Mouse (Mus musculus) forebrain, embryonic 12.5 days (tissue): ENCODE measurements at regions not wholly inside any gene's neighbourhood (a gene's known extent, or its start where the extent isn't known, plus 50 kb on each side); places are given as distances from the start of the nearest gene placed in this dataset.
A peak's percentile ranks its signal among the peaks of the same experiment; 100 is the strongest.

ENCODE experiments used
- ATAC-seq: fragments of 200-750 bp; cut with Nextera tagmentation; 2 replicates; pipeline ENCODE4 v1.8.0; 2017; ENCODE audit warnings: moderate TSS enrichment; ENCODE audit not compliant: low FRiP score
- H3K27ac ChIP-seq: fragments of 300-500 bp; sonication (generic); 2 replicates; pipeline ENCODE4 v1.5.1; 2016; ENCODE audit warnings: mild to moderate bottlenecking
- H3K27me3 ChIP-seq: fragments of 300-500 bp; sonication (generic); 2 replicates; pipeline ENCODE4 v1.6.1; 2016; ENCODE audit warnings: mild to moderate bottlenecking
- H3K36me3 ChIP-seq: fragments of 300-500 bp; sonication (generic); replicated peaks from 2 replicates; pipeline ENCODE4 v1.6.1; 2016; ENCODE audit warnings: mild to moderate bottlenecking
- H3K4me1 ChIP-seq: fragments of 300-500 bp; sonication (generic); 2 replicates; pipeline ENCODE4 v1.6.1; 2016
- H3K4me2 ChIP-seq: fragments of 300-500 bp; sonication (generic); 2 replicates; pipeline ENCODE4 v1.6.1; 2016; ENCODE audit warnings: mild to moderate bottlenecking, moderate library complexity
- H3K4me3 ChIP-seq: fragments of 300-500 bp; sonication (generic); replicated peaks from 2 replicates; pipeline ENCODE4 v1.5.1; 2016; ENCODE audit warnings: mild to moderate bottlenecking
- H3K9ac ChIP-seq: fragments of 300-500 bp; sonication (generic); 2 replicates; pipeline ENCODE4 v1.6.1; 2016; ENCODE audit warnings: mild to moderate bottlenecking
- H3K9me3 ChIP-seq: fragments of 300-500 bp; sonication (generic); 2 replicates; pipeline ENCODE4 v1.6.1; 2016
- WGBS: fragments of 180-500 bp; shearing (Covaris S2); methylation state at CpG from one replicate; pipeline ENCODE4 v1.1.7; 2016; 5-methylcytosine and 5-hydroxymethylcytosine counted together

DNA sequence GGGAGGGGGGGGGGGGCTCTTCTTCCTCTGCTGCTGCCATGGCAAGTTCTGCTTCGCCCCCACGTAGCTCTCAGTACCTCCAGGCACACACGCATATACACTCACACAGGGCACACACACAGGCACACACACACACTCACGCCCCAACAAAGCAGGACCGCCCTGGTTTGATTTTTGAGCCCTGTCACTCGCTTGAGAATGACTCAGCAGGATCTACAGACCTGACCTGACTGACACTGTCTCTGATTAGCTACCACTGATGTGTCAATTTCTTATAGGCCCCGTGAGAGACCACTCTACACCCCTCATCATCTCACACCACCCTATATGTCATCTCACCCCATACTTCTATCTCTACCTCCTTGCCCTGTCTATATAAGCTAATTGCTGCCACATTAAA, 173.5 kb upstream of the Ctnnb1 start:
- no peak overlapping the region for H3K27ac ChIP-seq
- peaks cover 19% of the 10 kb centered on the region for H3K4me1 ChIP-seq
- H3K4me2 ChIP-seq, result no peak overlapping the region
- H3K4me3 ChIP-seq, result no peak overlapping the region
- no peaks in the 10 kb centered on the region for H3K27me3 ChIP-seq
- H3K9me3 ChIP-seq, result no peaks in the 10 kb centered on the region
- no peaks in the 10 kb centered on the region for H3K36me3 ChIP-seq
- ATAC-seq, result no peak
- no peak overlapping the region for H3K9ac ChIP-seq
- 93% methylated on average over 7 of the region's 7 CpGs for WGBS

DNA sequence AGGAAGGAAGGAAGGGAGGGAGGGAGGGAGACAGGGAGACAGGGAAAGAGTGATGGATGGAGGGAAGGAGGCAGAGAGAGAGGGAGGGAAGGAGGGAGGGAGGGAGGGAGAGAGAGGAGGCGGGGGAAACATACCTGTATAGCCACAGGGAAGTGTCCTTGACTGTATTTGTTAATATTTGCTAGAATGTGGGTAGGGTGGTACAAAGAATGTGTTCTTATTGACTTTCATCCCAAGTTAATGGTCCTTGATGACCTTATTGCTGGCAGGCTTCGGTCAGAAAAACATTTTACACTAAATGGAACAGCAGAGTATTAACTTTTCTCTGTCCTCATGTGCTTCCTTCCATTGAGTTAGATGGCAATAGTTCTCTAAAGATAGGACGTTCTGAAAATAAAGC, 171.0 kb upstream of the Ctnnb1 start:
- H3K36me3 ChIP-seq, result no peaks in the 10 kb centered on the region
- no peaks in the 10 kb centered on the region for H3K9me3 ChIP-seq
- no peak overlapping the region for H3K4me2 ChIP-seq
- no peak for ATAC-seq
- no peak overlapping the region for H3K9ac ChIP-seq
- H3K4me1 ChIP-seq, result peaks cover 9% of the 10 kb centered on the region
- no peaks in the 10 kb centered on the region for H3K27me3 ChIP-seq
- H3K27ac ChIP-seq, result no peak overlapping the region
- no peak overlapping the region for H3K4me3 ChIP-seq
- WGBS, result 94% methylated on average over 3 of the region's 3 CpGs

- H3K4me1 ChIP-seq, result peaks cover 9% of the 10 kb centered on the region
- H3K4me2 ChIP-seq, result no peak overlapping the region
- H3K36me3 ChIP-seq, result no peaks in the 10 kb centered on the region
- no peak overlapping the region for H3K27ac ChIP-seq
- 90% methylated on average over 1 of the region's 1 CpGs for WGBS
- no peak for ATAC-seq
- H3K9ac ChIP-seq, result no peak overlapping the region
- no peak overlapping the region for H3K4me3 ChIP-seq
- H3K27me3 ChIP-seq, result no peaks in the 10 kb centered on the region
- H3K9me3 ChIP-seq, result no peaks in the 10 kb centered on the region
Observed at GRCm38 (mm10) chr9:120758632-120759031, 170.4 kb upstream of the Ctnnb1 start.

DNA sequence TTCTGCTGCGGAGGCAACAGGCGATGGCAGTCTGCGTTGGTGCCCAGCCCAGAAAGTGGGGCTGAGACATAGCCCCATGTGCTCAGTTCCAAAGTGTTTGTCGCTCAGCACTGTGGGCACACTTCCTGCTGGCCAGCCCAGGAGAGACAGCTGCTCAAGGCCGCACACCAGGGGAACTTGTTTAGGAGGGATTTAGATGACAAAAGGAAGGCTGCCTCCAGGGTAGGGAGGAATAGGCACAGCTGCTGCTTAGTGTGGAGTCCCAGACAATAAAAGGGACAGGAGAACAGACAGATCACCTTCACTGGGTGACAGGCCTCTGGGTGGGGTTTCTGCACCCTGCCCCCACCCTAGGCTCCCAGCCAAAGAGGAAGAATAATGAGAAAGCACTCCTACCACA, 169.2 kb upstream of the Ctnnb1 start:
- no peak overlapping the region for H3K9ac ChIP-seq
- peak overlapping the region; percentile 69 for H3K27ac ChIP-seq
- WGBS, result 45% methylated on average over 5 of the region's 5 CpGs
- H3K27me3 ChIP-seq, result no peaks in the 10 kb centered on the region
- H3K9me3 ChIP-seq, result no peaks in the 10 kb centered on the region
- H3K4me3 ChIP-seq, result no peak overlapping the region
- H3K4me2 ChIP-seq, result no peak overlapping the region
- ATAC-seq, result peak; percentile 58; the same call in 1 of the 2 replicates
- peaks cover 9% of the 10 kb centered on the region for H3K4me1 ChIP-seq
- no peaks in the 10 kb centered on the region for H3K36me3 ChIP-seq

DNA sequence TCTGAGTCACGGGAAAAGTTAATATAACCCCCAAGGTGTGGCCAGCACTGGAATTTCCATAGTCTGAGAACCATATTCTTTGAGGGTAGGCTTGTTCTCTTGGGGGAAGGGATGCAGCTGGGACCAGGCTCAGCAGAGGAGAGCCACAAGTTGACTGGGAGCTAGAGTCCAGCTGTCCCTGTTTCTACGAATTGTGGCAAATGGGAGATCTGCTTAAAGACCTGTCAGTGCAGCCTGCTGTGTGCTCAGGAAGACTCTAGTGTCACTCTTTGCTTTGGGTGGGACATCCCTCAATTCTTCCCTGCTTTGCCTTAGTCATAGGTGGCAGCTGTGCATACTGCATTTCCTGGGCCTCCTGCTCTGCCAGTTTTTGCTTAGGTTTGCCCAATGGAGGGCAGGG, 165.2 kb upstream of the Ctnnb1 start:
- no peaks in the 10 kb centered on the region for H3K27me3 ChIP-seq
- H3K4me1 ChIP-seq, result peaks cover 9% of the 10 kb centered on the region
- no peaks in the 10 kb centered on the region for H3K9me3 ChIP-seq
- H3K27ac ChIP-seq, result no peak overlapping the region
- ATAC-seq, result no peak
- no peak overlapping the region for H3K9ac ChIP-seq
- 82% methylated on average over 2 of the region's 2 CpGs for WGBS
- H3K4me3 ChIP-seq, result no peak overlapping the region
- H3K36me3 ChIP-seq, result no peaks in the 10 kb centered on the region
- no peak overlapping the region for H3K4me2 ChIP-seq

DNA sequence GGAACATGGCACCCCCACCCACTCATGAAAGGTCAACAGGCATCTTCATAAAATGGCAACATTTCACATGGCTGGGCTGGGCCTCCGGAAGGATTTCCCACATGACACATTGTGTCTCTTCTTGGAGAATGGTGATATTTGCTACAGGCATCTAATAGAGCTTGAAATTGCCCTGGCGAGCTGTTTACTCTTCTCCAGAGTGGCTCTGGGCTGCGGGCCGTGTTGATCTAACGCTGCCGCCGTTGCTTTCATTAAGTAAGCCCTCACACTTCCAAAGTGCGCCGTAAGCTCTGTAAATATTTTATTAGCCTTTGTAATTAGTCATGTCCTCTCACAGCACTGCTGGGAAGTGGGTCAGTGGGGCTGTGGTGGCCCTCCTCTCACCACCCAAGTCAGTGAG, 164.4 kb upstream of the Ctnnb1 start:
- ATAC-seq, result no peak
- Histone ChIP-seq H3K27me3 (no peaks in the 10 kb centered on the region), H3K9ac (no peak overlapping the region), H3K27ac (no peak overlapping the region), H3K9me3 (no peaks in the 10 kb centered on the region), H3K36me3 (no peaks in the 10 kb centered on the region), H3K4me2 (no peak overlapping the region), H3K4me3 (no peak overlapping the region), H3K4me1 (peaks cover 14% of the 10 kb centered on the region)
- 84% methylated on average over 9 of the region's 9 CpGs for WGBS

- Histone ChIP-seq H3K4me3 (no peak overlapping the region), H3K27ac (no peak overlapping the region), H3K4me2 (no peak overlapping the region), H3K36me3 (no peaks in the 10 kb centered on the region), H3K4me1 (peaks cover 13% of the 10 kb centered on the region), H3K9ac (no peak overlapping the region), H3K9me3 (no peaks in the 10 kb centered on the region), H3K27me3 (no peaks in the 10 kb centered on the region)
- WGBS, result 87% methylated on average over 4 of the region's 4 CpGs
- ATAC-seq, result no peak
Observed at GRCm38 (mm10) chr9:120765292-120765691, 163.7 kb upstream of the Ctnnb1 start.

- no peaks in the 10 kb centered on the region for H3K27me3 ChIP-seq
- no peaks in the 10 kb centered on the region for H3K36me3 ChIP-seq
- no peak for ATAC-seq
- peaks cover 22% of the 10 kb centered on the region for H3K4me1 ChIP-seq
- H3K27ac ChIP-seq, result no peak overlapping the region
- no peak overlapping the region for H3K4me3 ChIP-seq
- H3K4me2 ChIP-seq, result no peak overlapping the region
- H3K9me3 ChIP-seq, result no peaks in the 10 kb centered on the region
- no peak overlapping the region for H3K9ac ChIP-seq
- WGBS, result 79% methylated on average over 2 of the region's 2 CpGs
Observed at GRCm38 (mm10) chr9:120766881-120767280, 162.1 kb upstream of the Ctnnb1 start.

GRCm38 (mm10) chr9:120767396-120767795, 161.6 kb upstream of the Ctnnb1 start:
- Histone ChIP-seq H3K9ac (no peak overlapping the region), H3K27ac (no peak overlapping the region), H3K27me3 (no peaks in the 10 kb centered on the region), H3K4me3 (no peak overlapping the region), H3K36me3 (no peaks in the 10 kb centered on the region), H3K9me3 (no peaks in the 10 kb centered on the region), H3K4me2 (no peak overlapping the region), H3K4me1 (peaks cover 22% of the 10 kb centered on the region)
- WGBS, result 86% methylated on average over 4 of the region's 4 CpGs
- ATAC-seq, result no peak

DNA sequence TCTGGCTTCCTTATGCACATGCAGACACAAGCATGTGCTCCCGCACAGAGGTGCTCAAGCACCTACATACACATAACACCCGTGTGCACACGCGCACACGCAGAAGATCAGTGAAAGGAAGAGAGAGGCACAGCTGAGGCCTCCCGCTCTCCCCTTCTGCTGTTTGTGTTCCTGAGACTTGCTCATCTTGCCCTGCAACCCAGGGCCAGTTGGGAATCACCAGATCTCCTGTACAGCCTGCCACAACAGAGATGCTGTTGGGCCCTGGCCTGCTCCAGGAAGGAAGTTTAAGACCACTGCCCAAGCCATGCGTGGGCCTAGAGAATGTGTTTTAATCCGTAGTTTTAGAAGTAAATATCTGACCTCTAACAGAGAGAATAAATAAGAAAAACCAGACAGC, 160.0 kb upstream of the Ctnnb1 start:
- no peak overlapping the region for H3K9ac ChIP-seq
- 0 out of 2 replicates have a peak overlapping the region, but pooled peaks have one; percentile 19 for H3K27ac ChIP-seq
- H3K4me3 ChIP-seq, result no peak overlapping the region
- no peaks in the 10 kb centered on the region for H3K9me3 ChIP-seq
- ATAC-seq, result no peak
- 89% methylated on average over 8 of the region's 8 CpGs for WGBS
- H3K4me2 ChIP-seq, result no peak overlapping the region
- peaks cover 22% of the 10 kb centered on the region for H3K4me1 ChIP-seq
- H3K27me3 ChIP-seq, result no peaks in the 10 kb centered on the region
- no peaks in the 10 kb centered on the region for H3K36me3 ChIP-seq

- H3K4me1 ChIP-seq, result peaks cover 22% of the 10 kb centered on the region
- WGBS, result 35% methylated on average over 7 of the region's 7 CpGs
- H3K27ac ChIP-seq, result 0 out of 2 replicates have a peak overlapping the region, but pooled peaks have one; percentile 19
- no peak overlapping the region for H3K4me2 ChIP-seq
- no peak overlapping the region for H3K4me3 ChIP-seq
- H3K27me3 ChIP-seq, result no peaks in the 10 kb centered on the region
- no peak for ATAC-seq
- no peak overlapping the region for H3K9ac ChIP-seq
- H3K36me3 ChIP-seq, result no peaks in the 10 kb centered on the region
- H3K9me3 ChIP-seq, result no peaks in the 10 kb centered on the region
Observed at GRCm38 (mm10) chr9:120769679-120770078, 159.3 kb upstream of the Ctnnb1 start.

DNA sequence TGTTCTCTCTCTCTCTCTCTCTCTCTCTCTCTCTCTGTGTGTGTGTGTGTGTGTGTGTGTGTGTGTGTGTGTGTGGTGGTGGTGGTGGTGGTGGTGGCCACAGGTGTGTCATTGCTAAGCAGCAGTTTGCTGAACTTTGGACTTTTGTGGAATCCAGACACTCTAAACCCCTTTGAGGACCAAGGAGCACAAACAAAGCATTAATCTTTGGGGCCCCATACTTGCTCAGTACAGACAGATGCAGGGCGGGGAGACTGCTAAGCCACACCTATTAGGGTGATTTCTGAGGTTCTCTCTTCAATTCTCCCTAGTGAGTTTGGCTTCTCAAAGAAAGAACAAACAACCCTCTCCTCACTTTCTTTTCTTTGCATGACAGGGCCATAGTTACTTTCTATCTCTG, 158.1 kb upstream of the Ctnnb1 start:
- no peak for ATAC-seq
- Histone ChIP-seq H3K4me2 (no peak overlapping the region), H3K27ac (no peak overlapping the region), H3K4me1 (peaks cover 22% of the 10 kb centered on the region), H3K4me3 (no peak overlapping the region), H3K27me3 (no peaks in the 10 kb centered on the region), H3K9ac (no peak overlapping the region), H3K9me3 (no peaks in the 10 kb centered on the region), H3K36me3 (no peaks in the 10 kb centered on the region)
- 39% methylated on average over 1 of the region's 1 CpGs for WGBS

GRCm38 (mm10) chr9:120771896-120772530, 157.0 kb upstream of the Ctnnb1 start:
- peaks cover 22% of the 10 kb centered on the region for H3K4me1 ChIP-seq
- 0 out of 2 replicates have a peak overlapping the region, but pooled peaks have one; percentile 46 for H3K27ac ChIP-seq
- WGBS, result 71% methylated on average over 4 of the region's 4 CpGs

More at GRCm38 (mm10) chr9:120771896-120772530, 157.0 kb upstream of the Ctnnb1 start:
- no peak overlapping the region for H3K4me2 ChIP-seq
- H3K9ac ChIP-seq, result no peak overlapping the region
- H3K27me3 ChIP-seq, result no peaks in the 10 kb centered on the region
- no peaks in the 10 kb centered on the region for H3K36me3 ChIP-seq
- no peaks in the 10 kb centered on the region for H3K9me3 ChIP-seq
- no peak for ATAC-seq
- H3K4me3 ChIP-seq, result no peak overlapping the region
